8 mouse cellular contexts compared by ENCODE assay signal in the genomic region with DNA sequence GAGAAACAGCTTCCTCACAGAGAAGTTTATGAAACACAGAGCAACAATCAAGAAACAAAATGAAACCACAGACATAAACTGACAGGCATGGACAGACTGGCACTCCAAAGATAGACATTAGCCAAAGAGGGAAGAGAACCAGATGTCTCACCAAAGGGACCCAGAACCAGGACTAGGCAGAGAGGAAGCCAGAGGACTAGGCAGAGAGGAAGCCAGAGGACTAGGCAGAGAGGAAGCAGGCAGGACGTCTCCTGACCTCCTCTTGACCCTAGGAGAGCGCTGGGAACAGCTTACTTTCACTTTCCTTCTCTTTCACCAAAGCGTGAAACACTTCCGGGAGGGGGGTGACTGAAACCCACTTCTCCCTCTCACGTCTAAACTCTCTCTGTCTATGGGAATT. TPM values are rescaled to one million over a fixed set of nuclear protein-coding genes. Genes with fewer than 3 reads are reported as not detected.
DNase-seq lines count a peak whose midpoint lies in the region; ATAC-seq lines count a peak whose summit lies in the region.

No protein-coding gene starts in this region.

- no peak overlapping the region for H3K27ac ChIP-seq in midbrain, embryonic 13.5 days

- H3K4me2 ChIP-seq in midbrain, embryonic 13.5 days (replicated peaks) = no peak overlapping the region

- H3K9me3 ChIP-seq in megakaryocyte, embryonic 14.5 days = no peaks in the 10 kb centered on the region
- H3K9me3 ChIP-seq in midbrain, embryonic 13.5 days = no peaks in the 10 kb centered on the region

- no peaks in the 10 kb centered on the region for H3K27me3 ChIP-seq in megakaryocyte, embryonic 14.5 days (replicated peaks)
- no peaks in the 10 kb centered on the region for H3K27me3 ChIP-seq in midbrain, embryonic 13.5 days

- ATAC-seq in midbrain, embryonic 13.5 days = no peak

- peaks cover 5% of the 10 kb centered on the region for H3K36me3 ChIP-seq in megakaryocyte, embryonic 14.5 days (replicated peaks; ENCODE audit: low read length)
- H3K36me3 ChIP-seq in midbrain, embryonic 13.5 days = no peaks in the 10 kb centered on the region

- H3K4me3 ChIP-seq in megakaryocyte, embryonic 14.5 days (replicated peaks) = peak overlapping the region; percentile 91
- no peak overlapping the region for H3K4me3 ChIP-seq in midbrain, embryonic 13.5 days (replicated peaks)

- H3K4me1 ChIP-seq in megakaryocyte, embryonic 14.5 days = peaks cover 47% of the 10 kb centered on the region
- no peaks in the 10 kb centered on the region for H3K4me1 ChIP-seq in midbrain, embryonic 13.5 days (replicated peaks)

- no peak overlapping the region for H3K9ac ChIP-seq in midbrain, embryonic 13.5 days (replicated peaks)

- peak; percentile 50 to 61 for DNase-seq in CD8-positive naive resting alpha-beta T cell, adult 2 months (ENCODE audit: low read depth in 2 of 2, low spot score in 2 of 2)
- DNase-seq in adrenal gland, adult 2 months = peak; percentile 78
- DNase-seq in heart, adult 9 months (ENCODE audit: low spot score in 2 of 2) = peak; percentile 76 to 84
- DNase-seq in kidney, postnatal 25 days = peak; percentile 69 to 86
- peak; percentile 73 for DNase-seq in thymus, postnatal 0 days (ENCODE audit: low spot score)
- DNase-seq in frontal cortex, postnatal 25 days (ENCODE audit: low spot score in 2 of 2) = no peak

- WGBS in midbrain, embryonic 13.5 days = 18% methylated on average over 5 of the region's 5 CpGs

RNA-seq across cellular contexts. Expression of gene Ccdc88b, which starts 11.3 kb away (rescaled TPM):
- total RNA-seq in adrenal gland, adult 2 months (2021) = 1 to 10 TPM; 1.9 to 2.1 TPM
- polyA plus RNA-seq in adrenal gland, adult 2 months (2012; rRNA removed) = 3.2 and 4.3 TPM in 2 replicates
- 22.9 and 55.2 TPM in 2 replicates for polyA plus RNA-seq in megakaryocyte, embryonic 14.5 days (2012; ENCODE audit: insufficient read depth, low replicate concordance)
- polyA plus RNA-seq in thymus, postnatal 0 days (2015; fragmentation: Nextera tagmentation; extraction: Ambion mirVana) = 18.8 and 23.0 TPM in 2 replicates
- polyA plus RNA-seq in midbrain, embryonic 13.5 days (2015; fragmentation: Nextera tagmentation; extraction: Ambion mirVana) = 0.22 and 0.51 TPM in 2 replicates

RNA-seq across cellular contexts. Expression of gene Rps6ka4, which starts 28.9 kb away (rescaled TPM):
- total RNA-seq in adrenal gland, adult 2 months (2021) = 10 to 100 TPM; 18.1 to 32.3 TPM
- 48.2 and 49.8 TPM in 2 replicates for polyA plus RNA-seq in adrenal gland, adult 2 months (2012; rRNA removed)
- polyA plus RNA-seq in megakaryocyte, embryonic 14.5 days (2012; ENCODE audit: insufficient read depth, low replicate concordance) = 32.8 and 44.2 TPM in 2 replicates
- 9.9 and 11.8 TPM in 2 replicates for polyA plus RNA-seq in thymus, postnatal 0 days (2015; fragmentation: Nextera tagmentation; extraction: Ambion mirVana)
- polyA plus RNA-seq in midbrain, embryonic 13.5 days (2015; fragmentation: Nextera tagmentation; extraction: Ambion mirVana) = 4.9 and 5.4 TPM in 2 replicates

RNA-seq across cellular contexts. Expression of gene Trmt112, which starts 40.1 kb away (rescaled TPM):
- total RNA-seq in adrenal gland, adult 2 months (2021) = 100 to 1,000 TPM; 103 to 118 TPM
- 197 and 206 TPM in 2 replicates for polyA plus RNA-seq in adrenal gland, adult 2 months (2012; rRNA removed)
- polyA plus RNA-seq in megakaryocyte, embryonic 14.5 days (2012; ENCODE audit: insufficient read depth, low replicate concordance) = 107 and 147 TPM in 2 replicates
- polyA plus RNA-seq in thymus, postnatal 0 days (2015; fragmentation: Nextera tagmentation; extraction: Ambion mirVana) = 234 and 240 TPM in 2 replicates
- 136 and 139 TPM in 2 replicates for polyA plus RNA-seq in midbrain, embryonic 13.5 days (2015; fragmentation: Nextera tagmentation; extraction: Ambion mirVana)

RNA-seq across cellular contexts. Expression of gene Prdx5, which starts 40.6 kb away (rescaled TPM):
- total RNA-seq in adrenal gland, adult 2 months (2021) = 100 to 1,000 TPM; 297 to 298 TPM
- polyA plus RNA-seq in adrenal gland, adult 2 months (2012; rRNA removed) = 90.2 and 91.2 TPM in 2 replicates
- polyA plus RNA-seq in megakaryocyte, embryonic 14.5 days (2012; ENCODE audit: insufficient read depth, low replicate concordance) = 209 and 955 TPM in 2 replicates
- 276 and 282 TPM in 2 replicates for polyA plus RNA-seq in thymus, postnatal 0 days (2015; fragmentation: Nextera tagmentation; extraction: Ambion mirVana)
- 231 and 236 TPM in 2 replicates for polyA plus RNA-seq in midbrain, embryonic 13.5 days (2015; fragmentation: Nextera tagmentation; extraction: Ambion mirVana)

RNA-seq across cellular contexts. Expression of gene Esrra, which starts 52.3 kb away (rescaled TPM):
- total RNA-seq in adrenal gland, adult 2 months (2021) = 10 to 100 TPM; 29.3 to 62.8 TPM
- polyA plus RNA-seq in adrenal gland, adult 2 months (2012; rRNA removed) = 67.6 and 87.7 TPM in 2 replicates
- 56.1 and 76.3 TPM in 2 replicates for polyA plus RNA-seq in megakaryocyte, embryonic 14.5 days (2012; ENCODE audit: insufficient read depth, low replicate concordance)
- polyA plus RNA-seq in thymus, postnatal 0 days (2015; fragmentation: Nextera tagmentation; extraction: Ambion mirVana) = 11.4 and 13.7 TPM in 2 replicates
- 14.5 and 18.3 TPM in 2 replicates for polyA plus RNA-seq in midbrain, embryonic 13.5 days (2015; fragmentation: Nextera tagmentation; extraction: Ambion mirVana)

Comparison
In these comparisons a context has a peak if more than half of its experiments do, and no peak if none do; other contexts are left out.
1. DNase-seq: peak in CD8-positive naive resting alpha-beta T cell, adult 2 months (2 of 2), adrenal gland, adult 2 months (single experiment), heart, adult 9 months (2 of 2), kidney, postnatal 25 days (2 of 2) and thymus, postnatal 0 days (single experiment); none in frontal cortex, postnatal 25 days (0 of 2).